Mouse (Mus musculus) cerebellum, adult 2 months (tissue): Measurements from ENCODE around the gene Thop1.

ENCODE experiments used
- CTCF ChIP-seq: fragments of 200-500 bp; IDR thresholded peaks from 2 replicates; pipeline ENCODE4 v1.5.1; 2011; ENCODE audit warnings: low read depth, mild to moderate bottlenecking, control low read depth, low read length, moderate library complexity, borderline replicate concordance; ENCODE audit not compliant: insufficient read depth
- POLR2A ChIP-seq: fragments of 200-500 bp; IDR thresholded peaks from 2 replicates; pipeline ENCODE4 v1.6.1; 2011; ENCODE audit warnings: low read length, control low read depth, borderline replicate concordance; ENCODE audit not compliant: insufficient read depth

DNA sequence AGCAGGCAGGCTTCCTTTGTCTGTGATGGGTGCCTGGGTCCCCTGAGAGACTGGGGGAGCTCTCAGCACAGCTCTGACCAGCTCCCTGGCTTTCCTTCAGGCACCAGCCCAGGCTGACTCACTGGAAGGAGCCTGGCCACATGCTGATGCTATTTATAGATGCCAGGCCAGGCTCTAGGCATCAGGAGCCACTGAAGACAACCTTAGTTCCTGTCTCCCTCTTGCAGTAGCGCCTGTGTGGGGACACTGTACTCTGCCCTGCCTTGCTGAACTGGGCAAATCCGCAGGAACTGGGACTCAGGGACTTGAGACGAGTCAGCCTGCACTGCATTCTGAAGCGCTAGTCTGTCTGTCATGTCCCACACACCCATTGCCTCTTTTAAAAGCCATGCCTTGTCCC lies 42.5 kb upstream of the Thop1 start:
- TF ChIP-seq POLR2A (peak; percentile 84; the same call in 1 of the 2 replicates), CTCF (no peak)
